Mouse (Mus musculus) small intestine, adult 2 months (tissue): ENCODE results near the gene Myl12a. TPM values are rescaled to one million over a fixed set of nuclear protein-coding genes. Genes with fewer than 3 reads are reported as not detected.

Source experiments
- H3K27ac ChIP-seq: fragments of 200-500 bp; 2 replicates; pipeline ENCODE4 v1.5.1; 2012; ENCODE audit warnings: low read depth, low read length, control low read depth, inconsistent platforms; ENCODE audit not compliant: insufficient read depth
- H3K27me3 ChIP-seq: fragments of 200-500 bp; 2 replicates; pipeline ENCODE4 v1.6.1; 2012; ENCODE audit warnings: mild to moderate bottlenecking, moderate library complexity, low read length, inconsistent platforms; ENCODE audit not compliant: control insufficient read depth, insufficient read depth
- H3K36me3 ChIP-seq: fragments of 200-500 bp; 2 replicates; pipeline ENCODE4 v1.6.1; 2012; ENCODE audit warnings: mild to moderate bottlenecking, low read length, control low read depth, inconsistent platforms; ENCODE audit not compliant: control insufficient read depth, insufficient read depth
- H3K4me1 ChIP-seq: fragments of 200-500 bp; 2 replicates; pipeline ENCODE4 v1.6.1; 2012; ENCODE audit warnings: low read length, inconsistent platforms, mixed read lengths; ENCODE audit not compliant: control insufficient read depth, insufficient read depth, insufficient read length
- H3K4me3 ChIP-seq: fragments of 200-500 bp; 2 replicates; pipeline ENCODE4 v1.5.1; 2012; ENCODE audit warnings: low read depth, mild to moderate bottlenecking, control low read depth, inconsistent platforms, low read length, moderate library complexity
- CTCF ChIP-seq: fragments of 200-500 bp; IDR thresholded peaks from 2 replicates; pipeline ENCODE4 v1.5.1; 2012; ENCODE audit warnings: low read depth, mild to moderate bottlenecking, control low read depth, inconsistent platforms, low read length, moderate library complexity, mixed read lengths; ENCODE audit not compliant: insufficient replicate concordance, insufficient read length; ENCODE audit errors: extremely low read depth
- POLR2A ChIP-seq: fragments of 200-500 bp; IDR thresholded peaks from 2 replicates; pipeline ENCODE4 v1.6.1; 2012; ENCODE audit warnings: low read depth, mild to moderate bottlenecking, control low read depth, inconsistent platforms, low read length, moderate library complexity
- WGBS: fragments of 180-500 bp; shearing (Covaris S2); methylation state at CpG from one replicate; pipeline ENCODE4 v1.1.7; 2018; 5-methylcytosine and 5-hydroxymethylcytosine counted together
- polyA plus RNA-seq: library from polyadenylated mRNA; depleted of rRNA; stranded (reverse); fragments of >200 nt; gene quantifications from 2 replicates; pipeline ENCODE4 v1.2.3, GENCODE M21; 2012

The Myl12a gene
- polyA plus RNA-seq, 1 experiment, result 52.7 TPM

DNA sequence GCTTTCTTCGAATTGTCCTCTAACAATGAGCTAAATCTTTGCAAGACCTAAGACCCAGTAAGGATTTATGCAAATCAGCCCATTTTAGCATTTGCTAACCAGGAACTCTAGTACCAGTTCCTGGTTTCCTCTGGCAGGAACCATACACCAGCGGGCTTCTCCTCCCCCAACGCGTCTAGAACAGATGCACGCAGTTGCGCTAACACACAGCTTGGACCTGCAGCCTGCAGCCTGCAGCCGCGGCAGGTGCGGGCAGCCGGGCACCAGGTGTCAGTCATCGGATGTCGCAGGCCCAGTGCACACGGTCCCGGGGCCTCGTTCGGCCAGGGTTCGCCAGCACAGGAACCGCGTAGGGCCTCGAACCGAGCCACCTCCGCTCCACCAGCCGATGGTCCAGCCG is 12.7 kb downstream of the Myl12a start:
- Histone ChIP-seq H3K4me3 (peak overlapping the region; percentile 83), H3K36me3 (peaks cover 26% of the 10 kb centered on the region), H3K27ac (peak overlapping the region; percentile 89), H3K27me3 (no peaks in the 10 kb centered on the region), H3K4me1 (peaks cover 21% of the 10 kb centered on the region; the same call in 1 of the 2 replicates)
- WGBS, result under 1% methylated on average over 24 of the region's 24 CpGs
- no peak for TF ChIP-seq POLR2A

DNA sequence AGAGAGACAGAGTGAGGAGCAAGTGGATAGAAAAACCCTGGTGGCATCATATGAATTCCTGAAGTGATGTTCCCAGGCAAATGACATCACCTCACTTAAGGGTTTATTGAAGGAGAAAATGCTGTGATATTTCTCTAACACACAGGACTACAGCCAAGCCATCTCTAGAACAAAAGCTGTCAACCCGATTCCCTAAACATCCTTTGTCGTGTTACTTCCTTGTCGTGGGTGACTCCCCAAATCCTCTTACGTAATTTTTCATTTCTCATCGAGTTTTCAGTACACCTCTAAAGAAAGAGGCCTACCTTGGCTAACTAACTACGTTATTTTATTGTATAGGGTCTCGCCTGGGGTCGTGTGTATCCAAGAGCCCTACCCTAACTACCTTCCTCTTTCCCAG is 13.2 kb downstream of the Myl12a start:
- Histone ChIP-seq H3K36me3 (peaks cover 25% of the 10 kb centered on the region), H3K27me3 (no peaks in the 10 kb centered on the region), H3K4me1 (peaks cover 21% of the 10 kb centered on the region; the same call in 1 of the 2 replicates), H3K4me3 (peak overlapping the region; percentile 83), H3K27ac (peak overlapping the region; percentile 89)
- no peak for TF ChIP-seq CTCF
- no peak for TF ChIP-seq POLR2A
- 5% methylated on average over 8 of the region's 8 CpGs for WGBS

DNA sequence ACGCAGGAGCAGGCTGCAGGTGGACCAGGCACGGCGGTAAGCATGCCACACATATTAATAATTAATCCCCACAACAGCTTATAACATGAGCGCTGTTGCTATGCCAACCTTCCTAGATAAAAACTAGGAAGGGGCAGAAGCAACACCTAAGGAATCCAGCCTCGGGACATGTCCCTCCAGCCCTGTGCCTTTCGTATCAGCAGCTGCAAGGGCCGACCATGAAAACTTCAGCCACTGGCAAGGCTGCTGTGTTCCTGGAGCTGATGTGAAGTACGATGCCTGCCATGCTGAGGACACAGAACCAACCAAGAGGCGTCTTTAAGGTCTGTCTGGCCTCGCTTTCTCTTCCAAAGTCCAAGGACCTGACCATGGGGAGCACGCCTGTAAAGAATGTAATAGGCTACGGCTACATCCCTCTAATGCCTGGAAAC is 14.3 kb downstream of the Myl12a start:
- 19% methylated on average over 12 of the region's 12 CpGs for WGBS
- Histone ChIP-seq H3K27ac (peak overlapping the region; percentile 89), H3K27me3 (no peaks in the 10 kb centered on the region), H3K4me1 (peaks cover 21% of the 10 kb centered on the region; the same call in 1 of the 2 replicates), H3K4me3 (peak overlapping the region; percentile 83), H3K36me3 (peaks cover 23% of the 10 kb centered on the region)
- TF ChIP-seq POLR2A (0 out of 2 replicates have a peak, but pooled peaks have one; percentile 16), CTCF (no peak)

DNA sequence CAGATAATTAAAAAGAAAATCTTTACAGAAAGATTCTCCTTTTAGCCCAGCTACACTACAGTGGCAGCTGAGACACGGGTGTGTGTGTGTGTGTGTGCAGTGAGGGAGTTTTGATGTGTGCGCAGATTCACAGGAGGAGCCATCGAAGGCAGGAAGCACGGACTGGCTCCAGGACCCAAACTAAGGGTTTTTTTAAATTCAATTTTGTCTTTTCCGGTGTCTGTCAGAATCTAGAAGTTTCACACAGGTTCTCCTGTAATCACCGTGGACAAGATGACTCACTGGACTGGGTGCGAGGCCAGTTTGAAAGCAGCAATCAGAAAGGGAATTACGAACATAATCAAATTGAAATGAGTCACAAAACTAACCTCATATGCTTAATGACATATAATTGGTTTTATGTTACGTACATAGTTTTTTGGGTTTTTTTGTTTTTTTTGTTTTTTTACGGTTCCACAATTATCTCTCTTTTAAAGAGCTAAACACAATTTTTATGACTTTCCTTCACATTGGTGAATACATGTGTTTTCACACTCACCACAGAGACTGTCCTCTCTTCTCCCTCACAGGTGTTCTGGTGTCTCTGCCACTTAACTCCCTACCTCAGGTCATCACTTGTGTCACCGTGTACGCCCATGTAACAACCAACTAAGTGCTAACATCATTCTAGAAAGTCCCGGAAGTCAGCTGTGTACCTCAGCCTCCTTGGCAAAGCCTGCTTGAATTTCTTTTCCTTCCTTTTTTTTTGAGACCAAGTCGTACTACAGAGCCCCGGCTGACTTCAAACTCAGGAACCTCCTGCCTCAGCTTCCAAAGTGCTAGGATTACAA is 15.6 kb downstream of the Myl12a start:
- H3K36me3 ChIP-seq, result peaks cover 26% of the 10 kb centered on the region
- peaks cover 21% of the 10 kb centered on the region; the same call in 1 of the 2 replicates for H3K4me1 ChIP-seq
- H3K4me3 ChIP-seq, result peak overlapping the region; percentile 31; the same call in 1 of the 2 replicates
- H3K27me3 ChIP-seq, result no peaks in the 10 kb centered on the region
- peak overlapping the region; percentile 89 for H3K27ac ChIP-seq
- 29% methylated on average over 15 of the region's 15 CpGs for WGBS
- no peak for TF ChIP-seq POLR2A

DNA sequence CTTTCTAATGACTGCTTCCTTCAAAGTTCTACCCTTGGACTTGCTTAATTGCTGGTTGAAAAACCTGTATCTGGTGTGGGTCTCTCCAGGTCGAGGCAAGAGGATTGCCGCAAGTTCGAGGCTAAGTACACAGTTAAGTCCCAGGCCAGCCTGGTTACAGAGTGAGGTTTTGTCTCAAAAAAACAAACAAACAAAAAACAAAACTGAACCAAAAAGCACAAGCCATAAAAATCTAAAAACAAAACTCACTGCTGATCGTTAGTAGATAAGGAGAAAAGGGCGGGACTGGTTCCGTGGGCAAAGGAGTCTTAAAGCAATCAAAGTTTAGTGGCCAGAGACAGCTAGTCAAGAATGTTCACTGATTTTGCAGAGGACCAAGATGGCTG is 16.3 kb downstream of the Myl12a start:
- Histone ChIP-seq H3K4me3 (no peak overlapping the region), H3K4me1 (peaks cover 21% of the 10 kb centered on the region; the same call in 1 of the 2 replicates), H3K27me3 (no peaks in the 10 kb centered on the region), H3K27ac (peak overlapping the region; percentile 89), H3K36me3 (peaks cover 31% of the 10 kb centered on the region)
- TF ChIP-seq POLR2A, result no peak
- TF ChIP-seq CTCF, result no peak
- 29% methylated on average over 6 of the region's 6 CpGs for WGBS

DNA sequence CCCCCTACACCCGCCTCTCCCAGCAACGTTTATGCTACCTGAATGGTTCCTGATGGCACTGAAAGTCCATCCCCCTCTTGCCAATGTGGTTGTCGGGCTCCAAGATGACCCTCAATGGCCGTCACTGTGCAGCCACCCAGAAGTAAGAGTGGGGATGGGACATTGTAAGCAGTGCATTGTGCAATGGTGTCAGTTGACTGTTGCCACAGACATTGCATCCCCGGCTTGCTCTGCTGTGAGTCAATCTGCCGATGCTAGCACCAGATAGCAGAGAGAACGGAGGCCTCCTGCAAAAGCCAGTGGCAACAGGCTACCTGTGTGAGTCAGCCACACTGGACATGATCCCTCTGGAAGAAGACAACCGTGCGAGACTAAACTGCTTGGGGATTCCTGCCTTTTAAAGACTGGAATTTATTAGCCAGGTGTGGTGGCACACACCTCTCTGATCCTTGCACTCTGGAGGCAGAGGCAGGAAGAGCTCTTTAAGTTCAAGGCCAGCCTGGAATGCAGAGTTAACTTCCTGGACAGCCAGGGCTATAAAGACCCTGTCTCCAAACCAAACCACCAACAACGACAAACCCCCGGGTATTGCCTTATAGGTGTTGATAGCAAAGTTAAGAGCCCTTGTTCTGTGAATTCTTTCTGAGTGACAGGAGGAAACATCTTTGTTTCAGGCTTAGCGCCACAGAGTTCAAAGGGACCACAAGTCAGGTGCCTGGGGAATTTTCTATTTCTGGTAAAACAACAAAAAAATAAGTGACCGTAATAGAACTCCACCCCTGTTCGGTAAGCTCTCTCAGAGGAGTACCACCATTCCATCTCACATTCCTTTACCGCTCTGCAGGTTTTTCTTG is 16.9 kb downstream of the Myl12a start:
- WGBS, result 63% methylated on average over 15 of the region's 15 CpGs
- TF ChIP-seq CTCF (no peak), POLR2A (no peak)
- Histone ChIP-seq H3K27ac (peak overlapping the region; percentile 89), H3K4me3 (peak overlapping the region; percentile 6), H3K27me3 (no peaks in the 10 kb centered on the region), H3K4me1 (peaks cover 21% of the 10 kb centered on the region; the same call in 1 of the 2 replicates), H3K36me3 (peaks cover 37% of the 10 kb centered on the region)
